Mouse (Mus musculus): ENCODE measurements at regions not wholly inside any gene's neighbourhood (a gene's known extent, or its start where the extent isn't known, plus 50 kb on each side); places are given as distances from the start of the nearest gene placed in this dataset.

DNA sequence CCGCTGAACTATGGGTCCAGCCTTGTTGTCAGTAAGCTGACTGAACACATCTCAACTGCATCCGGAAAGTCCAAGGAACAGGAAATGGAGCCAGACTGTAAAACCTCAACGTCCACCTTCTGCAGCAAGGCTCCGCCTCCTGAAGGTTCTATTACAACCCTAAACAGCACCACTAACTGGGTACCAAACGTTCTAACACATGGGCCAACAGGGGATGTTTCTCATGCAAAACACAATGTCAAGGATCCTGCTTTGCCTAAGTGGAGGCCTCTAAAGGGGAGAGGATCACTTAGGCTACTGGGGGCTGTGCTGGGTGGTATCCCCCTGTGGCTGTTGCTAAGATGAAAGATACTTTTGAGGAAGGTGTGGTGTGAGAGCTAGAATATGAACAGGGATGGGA is 51.0 kb upstream of the Stt3b start:
- no peak for DNase-seq (ENCODE audit: low spot score in 2 of 2)
- intact Hi-C loops (cut with DNase I), result no loop called here

DNA sequence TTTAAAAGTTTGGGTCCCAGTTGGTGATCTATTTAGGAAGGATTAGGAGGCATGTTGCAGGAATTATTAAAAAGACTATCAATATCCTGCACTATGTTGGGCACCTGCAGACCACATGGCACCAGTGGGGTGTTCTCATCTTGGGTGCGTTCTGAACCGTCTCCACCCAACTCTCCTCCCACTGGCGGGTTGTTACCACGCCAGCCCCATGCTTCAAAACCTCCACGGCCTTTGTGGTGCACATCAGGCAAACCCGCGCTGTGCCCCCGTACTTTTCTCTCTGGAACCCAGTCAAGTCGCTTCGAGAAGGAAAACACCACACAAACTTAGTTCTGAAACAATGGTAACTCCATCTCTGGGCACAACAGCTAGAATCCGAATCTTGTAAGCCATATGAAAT is 51.7 kb upstream of the Stt3b start:
- intact Hi-C loops (cut with DNase I), result no loop called here
- no peak for DNase-seq (ENCODE audit: low spot score in 2 of 2)

DNA sequence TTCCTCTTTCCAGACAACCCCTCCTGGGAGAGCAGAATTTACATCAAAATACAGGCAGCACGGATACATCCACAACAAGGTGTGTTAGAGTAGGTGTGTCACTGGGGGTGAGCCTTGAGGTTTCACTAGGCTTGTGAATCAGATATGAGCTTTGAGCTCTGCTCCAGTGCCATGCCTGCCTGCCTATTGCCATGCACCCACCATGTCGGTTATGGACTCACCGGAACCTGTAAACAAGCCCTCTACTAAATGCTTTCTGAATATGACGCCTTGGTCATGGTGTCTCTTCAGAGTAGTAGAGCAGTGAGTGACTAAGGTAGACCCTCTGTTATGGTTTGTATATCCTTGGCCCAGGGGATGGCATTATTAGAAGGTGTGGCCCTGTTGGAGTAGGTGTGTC is 52.3 kb upstream of the Stt3b start:
- DNase-seq (ENCODE audit: low spot score in 2 of 2), result no peak
- intact Hi-C loops (cut with DNase I), result no loop called here

DNA sequence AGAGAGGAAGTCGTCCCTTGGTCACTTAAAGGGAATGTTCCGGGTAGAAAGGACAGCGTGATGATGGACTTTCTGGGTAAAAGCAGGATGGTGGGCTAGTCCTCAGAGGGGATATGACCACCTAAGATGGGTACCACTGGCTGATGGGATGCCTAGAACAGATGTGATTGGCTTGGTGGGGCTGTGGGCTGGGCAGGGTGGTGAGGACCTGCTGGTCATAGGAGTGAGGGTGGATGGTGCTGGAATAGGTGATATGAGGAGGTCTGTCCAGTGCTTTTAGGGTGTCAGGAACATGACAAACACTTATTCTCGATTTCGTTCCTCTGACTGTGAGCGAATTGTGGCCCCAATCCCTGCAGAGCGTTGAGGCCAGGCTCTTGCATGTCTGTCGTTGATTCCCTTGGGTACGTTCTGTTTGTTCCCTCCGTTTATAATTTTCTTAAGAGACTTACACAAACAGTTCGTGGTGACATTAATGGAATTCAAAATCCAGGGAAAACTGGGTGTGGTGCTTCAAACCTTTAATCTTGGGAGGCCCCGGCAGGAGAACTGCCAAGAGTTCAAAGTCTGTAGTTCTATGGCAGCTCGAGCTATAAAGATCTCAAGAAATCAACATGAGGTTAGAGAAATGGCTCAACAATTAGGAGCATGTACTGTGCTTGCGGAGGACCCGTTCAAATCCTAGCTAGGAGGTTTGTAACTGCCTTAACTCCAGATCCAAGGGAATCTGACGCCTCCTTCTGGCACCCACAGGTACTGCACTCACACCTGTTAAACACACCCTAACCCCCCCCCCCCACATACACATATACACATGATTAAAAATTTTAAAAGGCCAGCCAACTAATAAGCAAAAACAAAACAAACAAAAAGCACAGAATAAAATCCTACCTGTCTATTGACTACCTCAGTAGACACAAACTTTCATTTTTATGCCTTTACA is 55.0 kb upstream of the Stt3b start:
- DNase-seq (ENCODE audit: low spot score in 2 of 2), result no peak
- intact Hi-C loops (cut with DNase I), result no loop called here

DNA sequence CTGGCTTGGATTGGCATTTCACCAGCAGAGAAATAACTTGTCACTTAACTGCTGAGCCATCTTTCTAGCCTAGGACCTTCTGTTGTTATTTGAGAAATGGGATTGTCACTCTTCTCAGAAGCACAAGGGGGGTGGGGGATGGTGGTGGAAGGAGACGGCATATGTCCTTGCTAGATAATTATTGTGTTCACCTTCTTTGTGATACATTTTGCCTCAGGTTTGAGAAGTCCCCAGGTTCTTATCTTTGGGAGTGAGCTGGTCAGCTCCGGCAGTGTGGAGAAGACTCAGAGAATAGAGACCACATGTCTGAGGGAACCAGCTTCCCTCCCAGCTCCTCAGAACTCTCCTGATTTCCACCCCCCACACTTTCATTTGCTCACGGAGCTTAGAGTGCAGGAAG is 57.6 kb upstream of the Stt3b start:
- no peak for DNase-seq (ENCODE audit: low spot score in 2 of 2)
- intact Hi-C loops (cut with DNase I), result no loop called here

DNA sequence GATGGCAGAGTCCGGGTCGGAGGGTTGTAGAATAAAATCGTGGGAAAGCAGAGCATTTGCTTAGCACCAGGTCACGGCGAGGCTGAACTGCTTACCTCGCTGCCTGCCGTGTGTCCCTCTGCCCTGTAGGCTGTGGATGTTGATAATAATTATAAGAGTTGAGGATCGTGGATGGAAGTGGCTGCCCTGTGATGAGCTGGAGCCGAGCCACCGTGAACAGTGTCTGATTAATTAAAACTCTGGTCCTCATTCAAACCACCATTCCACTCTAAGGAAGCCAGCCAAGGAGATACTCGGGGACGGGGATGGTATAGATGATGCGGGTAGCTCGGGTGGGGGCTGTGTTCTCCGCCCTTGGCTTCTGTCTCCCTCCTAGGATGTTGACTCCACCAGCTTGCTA is 70.1 kb upstream of the Stt3b start:
- DNase-seq (ENCODE audit: low spot score in 2 of 2), result no peak
- intact Hi-C loops (cut with DNase I), result no loop called here

DNA sequence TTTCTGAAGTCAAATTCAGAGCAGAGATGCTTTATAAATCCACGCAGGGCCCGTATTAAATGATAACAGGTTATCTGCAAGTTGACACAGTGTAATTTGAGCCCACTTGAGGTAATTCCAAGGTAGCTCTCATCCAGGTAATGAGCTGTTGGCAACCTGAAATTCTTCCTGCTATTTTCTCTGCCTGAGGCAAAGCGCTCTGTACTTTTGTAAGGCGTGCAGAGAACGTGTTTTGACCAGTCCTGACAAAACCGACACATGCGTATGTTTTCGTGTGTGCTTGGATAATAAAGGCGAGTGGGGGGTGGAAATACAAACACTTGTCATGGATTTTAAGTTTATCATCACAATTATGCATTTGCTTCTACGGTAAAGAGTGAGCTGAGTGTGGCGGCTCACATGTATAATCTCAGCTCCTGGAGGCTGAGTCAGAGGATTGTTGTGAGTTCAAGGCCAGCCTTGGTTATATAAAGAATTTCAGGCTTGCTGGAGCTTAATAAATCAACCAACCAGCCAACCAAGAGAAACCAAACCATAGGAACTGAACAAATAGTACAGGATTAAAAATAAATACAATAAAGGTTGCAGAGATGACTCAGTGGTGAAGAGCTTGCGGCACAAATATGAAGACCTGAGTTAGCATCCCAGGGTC is 72.7 kb upstream of the Stt3b start:
- no peak for DNase-seq (ENCODE audit: low spot score in 2 of 2)
- intact Hi-C loops (cut with DNase I), result no loop called here

DNA sequence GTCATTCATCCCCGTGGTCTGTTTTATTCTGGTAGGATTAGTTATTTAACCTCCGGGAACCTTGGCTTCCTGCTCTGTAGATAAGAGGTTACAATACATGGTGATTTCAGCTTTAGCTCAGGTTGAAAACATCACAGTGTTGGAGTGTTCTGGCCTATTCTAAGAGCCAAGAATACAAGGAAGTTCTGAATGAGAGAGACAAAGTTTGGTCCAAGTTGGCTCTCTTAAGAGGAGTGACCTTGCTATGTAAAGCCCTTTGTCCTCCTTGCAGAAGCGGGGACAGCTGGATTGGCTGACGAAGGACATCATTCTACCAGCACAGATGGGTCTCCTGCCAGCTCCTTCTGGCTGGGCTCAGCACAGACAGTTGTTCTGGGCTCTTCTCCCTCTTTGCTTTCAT is 73.7 kb upstream of the Stt3b start:
- intact Hi-C loops (cut with DNase I), result no loop called here
- no peak for DNase-seq (ENCODE audit: low spot score in 2 of 2)

DNA sequence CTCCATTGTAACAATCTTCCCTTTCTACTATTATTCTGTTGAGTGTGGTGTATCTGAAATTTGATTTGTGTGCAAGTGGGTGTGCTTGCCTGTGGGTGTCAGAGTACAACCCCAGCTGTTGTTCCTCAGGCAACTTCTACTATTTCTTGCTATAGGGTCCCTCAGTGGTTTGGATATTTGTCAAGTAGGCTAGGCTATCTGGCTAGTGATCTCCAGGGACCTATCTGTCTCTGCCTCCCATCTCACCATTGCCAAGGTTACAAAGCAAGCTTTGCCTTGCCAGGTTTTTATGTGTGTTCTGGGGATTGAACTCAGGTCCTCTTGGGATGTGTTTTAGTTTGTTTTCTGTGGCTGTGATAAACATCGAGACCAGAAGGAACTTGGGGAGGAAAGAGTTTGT is 74.1 kb upstream of the Stt3b start:
- intact Hi-C loops (cut with DNase I), result no loop called here
- no peak for DNase-seq (ENCODE audit: low spot score in 2 of 2)

DNA sequence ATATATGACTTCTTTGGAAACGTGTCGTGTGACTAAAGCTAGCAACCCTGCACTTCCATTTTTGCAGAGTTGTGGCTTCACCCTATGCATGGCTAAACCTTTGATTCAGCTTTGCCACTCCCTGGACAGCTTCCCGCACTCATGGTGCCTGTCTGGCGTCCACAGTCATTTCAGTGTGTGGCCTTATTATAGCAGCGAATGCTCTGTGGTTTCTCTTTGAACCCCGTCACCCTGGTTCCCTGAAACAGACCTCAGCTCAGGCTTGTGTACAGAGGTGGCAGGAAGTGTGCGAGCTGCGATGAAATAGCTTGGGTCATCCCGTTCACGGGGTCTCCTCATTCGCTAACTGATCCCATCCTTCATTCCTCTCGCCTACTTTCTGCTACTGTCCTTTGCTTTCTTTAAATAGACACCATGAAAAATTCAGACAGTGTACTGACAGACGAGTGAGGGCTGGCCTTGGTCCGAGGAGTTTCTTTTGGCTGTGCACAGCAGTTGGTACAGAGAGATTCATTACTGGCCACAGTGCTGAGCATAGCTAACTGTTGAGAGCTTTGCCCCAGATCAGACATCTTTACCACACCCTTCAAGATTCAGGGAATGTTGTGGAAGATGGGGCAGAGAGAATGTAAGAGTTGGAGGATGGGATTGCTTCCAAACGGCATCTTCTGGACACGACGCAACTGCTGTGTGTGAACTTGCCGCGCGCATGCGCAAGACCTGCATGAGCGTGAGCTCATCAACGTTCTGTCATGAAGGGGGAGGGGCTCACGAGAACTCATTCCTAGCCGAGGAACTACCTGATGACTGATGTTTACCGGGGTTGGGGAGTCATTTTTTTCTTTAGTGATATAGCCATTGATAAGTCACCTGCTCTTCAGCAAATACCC is 77.5 kb upstream of the Stt3b start:
- intact Hi-C loops (cut with DNase I), result no loop called here
- no peak for DNase-seq (ENCODE audit: low spot score in 2 of 2)

DNA sequence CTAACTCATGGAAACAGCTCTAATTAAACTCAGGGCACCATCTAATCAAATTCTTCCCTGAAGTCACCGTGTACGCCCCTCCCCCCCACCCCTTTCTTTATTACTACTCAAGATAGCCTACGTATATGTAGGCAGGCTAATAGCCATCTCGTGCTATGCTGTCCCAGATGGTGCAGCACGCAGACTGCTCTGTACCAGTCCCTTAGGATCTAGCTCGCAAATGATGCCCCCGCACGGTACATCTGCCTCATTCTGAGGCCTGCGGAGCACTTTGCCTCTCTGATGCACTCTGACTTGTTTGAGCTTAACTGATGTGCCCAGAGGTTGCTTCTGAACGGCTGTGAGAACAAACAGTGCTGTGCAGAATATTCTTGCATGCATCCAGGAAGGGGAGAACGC is 78.1 kb upstream of the Stt3b start:
- intact Hi-C loops (cut with DNase I), result no loop called here
- DNase-seq (ENCODE audit: low spot score in 2 of 2), result no peak

DNA sequence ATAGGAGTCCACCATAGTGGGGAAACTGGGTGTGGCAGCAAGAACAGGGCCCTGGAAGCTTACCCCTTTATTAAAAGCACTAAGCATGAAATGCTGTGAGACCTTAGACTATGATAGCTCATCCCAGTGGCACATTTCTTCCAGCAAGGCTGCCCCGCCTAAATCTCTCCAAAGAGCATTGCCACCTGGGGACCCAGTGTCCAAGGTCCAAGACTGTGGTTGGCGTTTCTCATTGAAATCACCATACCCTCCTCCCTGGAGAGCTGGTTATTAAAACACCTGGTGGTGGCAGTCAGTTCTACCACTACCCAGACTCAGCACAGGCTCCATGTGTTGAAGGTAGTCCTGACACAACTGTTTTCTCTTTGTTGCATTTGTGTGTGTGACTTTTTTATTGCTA is 78.9 kb upstream of the Stt3b start:
- intact Hi-C loops (cut with DNase I), result no loop called here
- no peak for DNase-seq (ENCODE audit: low spot score in 2 of 2)

DNA sequence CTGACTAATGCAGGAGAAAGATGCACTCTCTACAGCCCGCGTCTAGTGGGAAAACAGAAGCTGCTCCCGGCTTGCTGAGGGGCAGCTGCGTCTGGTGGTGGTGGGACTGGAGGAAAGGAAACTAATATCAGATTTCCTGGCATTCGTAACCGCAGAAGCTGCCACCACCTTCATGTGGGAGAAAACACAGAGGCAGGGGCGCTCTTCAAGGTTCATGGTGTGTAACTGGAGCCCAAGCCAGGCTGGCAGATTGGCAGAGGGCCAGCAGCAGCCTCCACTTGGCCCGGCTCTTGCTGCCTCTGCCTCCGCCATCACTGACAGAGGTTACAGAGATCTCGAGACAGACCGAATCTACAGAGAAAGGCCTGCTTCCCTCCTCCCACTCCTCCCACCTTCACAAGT is 80.7 kb upstream of the Stt3b start:
- intact Hi-C loops (cut with DNase I), result loop anchor here (10.0 kb wide), 1 partner anchor 1914 kb away; no protein-coding TSS in a partner anchor
- DNase-seq (ENCODE audit: low spot score in 2 of 2), result peak; percentile 14 to 24

DNA sequence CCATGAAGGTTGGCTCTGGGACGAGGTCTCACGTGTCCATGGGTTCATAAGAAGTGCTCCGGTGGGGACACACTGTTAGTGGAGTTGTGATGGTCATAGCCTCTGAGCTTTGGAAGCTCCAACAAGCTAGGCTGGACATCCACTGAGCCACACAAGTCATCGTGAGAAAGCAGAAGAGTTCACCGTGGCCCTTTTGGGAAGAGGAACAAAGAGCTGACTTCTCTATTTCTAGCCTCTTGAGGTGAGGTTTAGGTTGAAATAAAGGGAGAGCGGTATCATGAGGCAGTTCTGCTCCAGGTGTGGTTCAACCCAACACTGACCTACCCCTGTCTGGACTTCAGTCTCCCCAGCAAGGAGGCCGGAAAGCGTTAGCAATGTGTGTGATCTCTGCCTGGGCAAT is 85.3 kb upstream of the Stt3b start:
- DNase-seq (ENCODE audit: low spot score in 2 of 2), result no peak
- intact Hi-C loops (cut with DNase I), result loop anchor here (10.0 kb wide), 1 partner anchor 1909 kb away; no protein-coding TSS in a partner anchor

DNA sequence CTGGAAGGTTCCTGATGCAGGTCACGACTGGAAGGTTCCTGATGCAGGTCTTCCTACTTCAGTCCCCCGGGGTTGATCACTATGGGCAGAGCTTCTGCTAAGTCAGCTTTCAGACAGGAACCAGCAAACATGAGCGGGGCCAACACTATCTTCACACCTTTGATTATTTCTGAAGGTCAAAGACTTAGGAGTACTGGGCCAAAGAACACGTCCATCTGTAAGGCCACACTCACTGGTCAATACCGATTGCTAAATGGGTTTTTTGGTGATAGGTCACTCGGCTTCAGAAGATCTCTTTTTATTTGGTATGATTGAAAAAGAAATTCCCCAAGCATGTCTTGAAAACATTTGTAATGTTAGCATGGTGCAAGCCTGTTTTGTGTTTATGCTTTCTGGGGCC is 90.2 kb upstream of the Stt3b start:
- DNase-seq (ENCODE audit: low spot score in 2 of 2), result no peak
- intact Hi-C loops (cut with DNase I), result no loop called here

DNA sequence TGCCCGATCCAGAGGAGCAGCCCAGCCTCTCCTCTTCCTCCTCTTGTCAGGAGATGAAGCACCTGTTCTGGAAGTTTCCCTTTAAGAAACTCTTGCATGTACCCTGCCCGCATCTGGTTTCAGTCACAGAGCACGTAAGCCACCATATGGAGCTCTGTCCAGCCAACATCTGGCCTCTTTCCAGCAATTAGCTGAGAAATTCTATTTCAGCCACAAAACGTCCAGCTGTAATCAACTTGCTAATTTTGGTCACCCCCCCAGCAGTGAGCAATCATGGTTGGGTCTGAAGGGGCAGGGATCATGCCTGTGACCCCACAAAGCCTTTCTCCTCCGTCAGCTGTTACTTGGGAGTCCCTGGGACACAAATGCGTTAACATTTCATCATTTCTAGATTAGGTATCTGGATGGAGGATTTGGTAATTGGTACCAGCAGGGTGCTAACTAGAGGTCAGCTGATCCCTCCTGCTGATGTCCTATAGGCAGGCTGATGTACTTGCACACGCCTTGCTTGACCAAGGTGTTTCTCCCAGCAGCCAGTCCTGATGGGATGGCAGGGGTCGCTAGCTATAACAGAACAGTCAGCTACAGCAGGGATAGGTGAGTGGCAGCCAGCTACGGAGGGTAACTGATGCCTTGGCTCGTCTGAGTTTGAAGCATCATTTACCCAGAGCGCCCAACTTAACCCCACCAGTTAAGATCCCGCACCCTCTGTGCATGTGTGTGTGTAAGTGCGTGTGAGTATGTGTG is 91.4 kb upstream of the Stt3b start:
- intact Hi-C loops (cut with DNase I), result no loop called here
- no peak for DNase-seq (ENCODE audit: low spot score in 2 of 2)

DNA sequence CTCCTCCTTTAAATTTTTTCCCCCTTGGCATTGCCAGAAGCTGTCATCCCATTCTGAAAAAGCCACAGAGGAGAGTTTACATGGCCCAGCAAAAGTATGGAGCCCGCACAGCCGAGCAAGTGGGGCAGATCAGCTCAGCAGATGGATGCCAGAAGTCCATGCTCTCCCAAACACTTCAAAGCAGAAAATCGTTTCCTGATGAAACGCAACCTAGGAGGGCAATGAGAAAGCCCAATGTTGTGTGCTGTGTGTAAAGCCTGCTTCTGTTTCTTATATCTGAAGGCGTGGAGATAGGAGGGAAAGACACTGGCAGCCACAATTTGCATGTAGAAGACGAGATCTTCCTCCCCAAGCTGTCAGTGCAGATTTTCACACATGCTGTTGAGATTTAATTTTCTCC is 92.4 kb upstream of the Stt3b start:
- intact Hi-C loops (cut with DNase I), result no loop called here
- DNase-seq (ENCODE audit: low spot score in 2 of 2), result no peak

DNA sequence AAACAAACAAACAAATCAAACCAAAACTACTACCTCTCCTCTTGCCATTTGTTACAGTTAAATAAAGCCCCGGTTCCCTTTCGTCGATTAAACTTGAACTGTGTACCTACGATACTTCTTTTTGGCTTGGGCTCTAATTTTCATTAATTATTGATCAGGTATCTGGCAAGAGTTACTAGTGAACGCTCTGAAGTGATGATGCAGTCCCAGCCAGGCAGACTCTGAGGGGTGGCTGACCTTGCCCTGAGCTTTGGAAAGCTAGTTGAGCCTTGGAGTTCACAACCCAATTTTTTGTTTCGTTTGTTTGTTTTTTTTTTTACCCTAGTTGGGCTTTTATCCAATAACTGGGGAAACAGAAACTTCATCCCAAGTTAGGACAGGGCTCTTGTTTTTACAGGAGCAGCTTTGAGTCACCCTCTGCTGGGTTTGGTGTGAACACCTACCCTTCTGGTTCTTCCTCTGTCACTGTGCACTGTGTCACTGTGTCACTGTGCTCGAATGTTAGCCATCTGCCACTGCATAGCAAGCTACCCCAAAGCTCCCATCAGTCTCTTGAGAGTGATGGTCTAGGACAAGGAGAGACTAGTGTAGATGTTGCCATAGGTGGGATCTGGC is 93.2 kb upstream of the Stt3b start:
- no peak for DNase-seq (ENCODE audit: low spot score in 2 of 2)
- intact Hi-C loops (cut with DNase I), result no loop called here

DNA sequence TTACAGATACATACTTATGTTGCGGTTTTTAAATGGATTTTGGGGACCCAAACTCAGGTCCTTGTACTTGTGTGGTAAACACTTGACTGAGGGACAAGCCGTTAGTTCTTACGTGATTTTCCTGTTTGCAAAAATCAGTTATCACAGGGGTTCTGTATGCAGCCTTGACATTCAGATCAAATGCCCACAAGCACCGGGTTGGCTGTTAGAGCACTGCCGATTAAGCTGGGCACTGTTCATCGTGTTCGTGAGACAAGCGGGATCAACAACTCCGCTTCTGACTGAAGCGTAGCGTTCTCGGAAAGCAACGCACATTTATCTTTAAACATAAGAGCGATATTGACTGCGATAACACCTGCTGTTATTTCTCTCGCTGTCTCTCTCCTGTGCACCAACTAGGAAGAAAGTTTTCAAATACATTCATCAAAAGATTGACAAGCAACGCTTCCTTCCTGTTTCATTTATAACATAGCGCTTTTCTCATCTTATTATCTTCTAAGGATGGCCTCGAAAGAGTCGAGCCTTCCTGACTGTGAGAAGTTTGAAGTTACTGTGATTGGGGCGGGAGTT is 97.8 kb upstream of the Stt3b start:
- intact Hi-C loops (cut with DNase I), result no loop called here

More for the DNA sequence above, 97.8 kb upstream of the Stt3b start:
- no peak for DNase-seq (ENCODE audit: low spot score in 2 of 2)
